Mouse (Mus musculus): ENCODE measurements around the gene Atl3.

DNA sequence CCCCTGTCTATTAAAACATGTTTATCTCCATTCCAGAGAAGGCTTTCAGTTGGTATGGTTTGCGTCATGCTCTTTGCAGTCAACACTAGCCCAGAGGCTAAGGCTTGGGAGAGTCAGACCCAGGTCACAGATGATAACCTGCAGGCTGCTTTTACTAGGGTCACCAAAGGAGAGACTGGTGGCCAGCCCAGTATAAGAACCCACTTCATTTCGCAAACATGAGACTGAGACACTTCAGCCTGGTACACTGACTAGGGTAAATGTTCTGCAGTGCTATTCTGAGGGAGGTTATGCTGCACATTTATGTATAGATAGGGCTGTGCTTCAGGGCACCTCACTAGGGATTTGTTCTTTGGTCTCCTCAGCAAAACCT is 58.4 kb downstream of the Atl3 start:
- no peak for TF ChIP-seq CTCF (IDR thresholded peaks at IDR 0.05; ENCODE audit: low read depth)
- no peak for TF ChIP-seq EP300 (IDR thresholded peaks at IDR 0.05; ENCODE audit: low read depth)
